Mouse (Mus musculus): ENCODE measurements around the gene Dtwd1. TPM values are rescaled to one million over a fixed set of nuclear protein-coding genes. Genes with fewer than 3 reads are reported as not detected.

The Dtwd1 gene
- total RNA-seq, 2 experiments from 2014 or later = 16.4 to 17.7 TPM

Other genes starting within 250 kb of the Dtwd1 start
- 1 to 10 TPM in 1 of 2 experiments, under 1 TPM in 1; 0.51 to 1.5 TPM for gene Fgf7, start 117.5 kb upstream of the Dtwd1 start, total RNA-seq (2021)
- not detected for gene Fam227b, start 137 bp upstream of the Dtwd1 start, total RNA-seq (2021)
- not detected for gene Gm17555, start 63.0 kb downstream of the Dtwd1 start, total RNA-seq (2021)

Measured in layer of hippocampus, adult 2 months (tissue).